Mouse (Mus musculus) CH12.LX (cell line): ENCODE measurements around the gene 1700008O03Rik. TPM values are rescaled to one million over a fixed set of nuclear protein-coding genes. Genes with fewer than 3 reads are reported as not detected.
A peak's percentile ranks its signal among the peaks of the same experiment; 100 is the strongest.

Source experiments
- DNase-seq: peaks from one replicate; pipeline ENCODE4 v3.0.0-alpha.2; 2013; ENCODE audit errors: extremely low read depth
- H3K27ac ChIP-seq: 2 replicates; pipeline ENCODE4 v1.5.1; 2012; ENCODE audit warnings: low read depth, mild to moderate bottlenecking, control low read depth, moderate library complexity; ENCODE audit not compliant: insufficient read depth
- H3K27me3 ChIP-seq: replicated peaks from 2 replicates; pipeline ENCODE3; 2012; ENCODE audit warnings: inconsistent platforms
- H3K36me3 ChIP-seq, 2 experiments: replicated peaks in 1 of 2; 2 replicates each; pipeline versions ENCODE3 to v1.6.1; 2012; ENCODE audit warnings: inconsistent platforms in 1 of 2, low read length in 1 of 2, mild to moderate bottlenecking in 1 of 2, mixed read lengths in 1 of 2, moderate library complexity in 1 of 2; ENCODE audit not compliant: control insufficient read depth in 1 of 2, insufficient read depth in 1 of 2
- H3K4me1 ChIP-seq, 2 experiments: 2 replicates each; pipeline ENCODE4 v1.6.1; 2012; ENCODE audit warnings: inconsistent platforms in 1 of 2, moderate library complexity in 1 of 2; ENCODE audit not compliant: insufficient read depth in 2 of 2, control insufficient read depth in 1 of 2
- H3K4me2 ChIP-seq: 2 replicates; pipeline ENCODE4 v1.6.1; 2012; ENCODE audit warnings: low read depth, mild to moderate bottlenecking, control low read depth; ENCODE audit not compliant: poor library complexity, insufficient read depth, severe bottlenecking
- H3K4me3 ChIP-seq, 3 experiments: fragments of 150-350 bp in 1 of 3; sonication (generic) in 1 of 3; replicated peaks in 1 of 3; 2 replicates each; pipeline versions ENCODE3 to v1.5.1; 2011 to 2012; ENCODE audit warnings: low read depth in 2 of 3, low read length in 2 of 3, mild to moderate bottlenecking in 2 of 3, moderate library complexity in 2 of 3, control low read depth in 1 of 3, improper control_type of control experiment in 1 of 3, inconsistent platforms in 1 of 3, mixed read lengths in 1 of 3; ENCODE audit not compliant: poor library complexity in 1 of 3
- H3K79me2 ChIP-seq: replicated peaks from 2 replicates; pipeline ENCODE4 v1.6.1; 2012; ENCODE audit warnings: mild to moderate bottlenecking, moderate library complexity; ENCODE audit not compliant: control insufficient read depth, poor library complexity, insufficient read depth, severe bottlenecking; ENCODE audit errors: extremely low read depth
- H3K9ac ChIP-seq: 2 replicates; pipeline ENCODE4 v1.6.1; 2012; ENCODE audit warnings: low read depth, mild to moderate bottlenecking, control low read depth, moderate library complexity; ENCODE audit not compliant: insufficient read depth
- H3K9me3 ChIP-seq: replicated peaks from 2 replicates; pipeline ENCODE3; 2012; ENCODE audit warnings: low read length, inconsistent platforms, mixed read lengths
- CHD1 ChIP-seq: IDR thresholded peaks from 2 replicates; pipeline ENCODE4 v1.6.1; 2012; ENCODE audit warnings: low read depth, low read length, improper control_type of control experiment, inconsistent platforms
- ELF1 ChIP-seq: IDR thresholded peaks from 2 replicates; pipeline ENCODE4 v1.6.1; 2014; ENCODE audit warnings: low read depth, mild to moderate bottlenecking, inconsistent platforms, low read length, improper control_type of control experiment
- EP300 ChIP-seq: IDR thresholded peaks from 2 replicates; pipeline ENCODE4 v1.6.1; 2011; ENCODE audit warnings: low read length, improper control_type of control experiment
- HCFC1 ChIP-seq: IDR thresholded peaks from 2 replicates; pipeline ENCODE4 v1.6.1; 2012; ENCODE audit warnings: low read depth, mild to moderate bottlenecking, inconsistent platforms, low read length, improper control_type of control experiment
- IRF4 ChIP-seq: IDR thresholded peaks from 2 replicates; pipeline ENCODE4 v1.6.1; 2014; ENCODE audit warnings: low read depth, mild to moderate bottlenecking, inconsistent platforms, low read length, improper control_type of control experiment
- JUND ChIP-seq: conservative IDR thresholded peaks from 2 replicates; pipeline ENCODE4 v1.6.1; 2011; ENCODE audit warnings: low read depth, low read length, improper control_type of control experiment
- MAFK ChIP-seq: IDR thresholded peaks from 2 replicates; pipeline ENCODE4 v1.6.1; 2011; ENCODE audit warnings: low read length, improper control_type of control experiment; ENCODE audit not compliant: insufficient replicate concordance
- MAZ ChIP-seq: IDR thresholded peaks from 2 replicates; pipeline ENCODE4 v1.6.1; 2012; ENCODE audit warnings: low read depth, mild to moderate bottlenecking, inconsistent platforms, low read length, improper control_type of control experiment, moderate library complexity
- MEF2A ChIP-seq: IDR thresholded peaks from 2 replicates; pipeline ENCODE4 v1.6.1; 2014; ENCODE audit warnings: low read depth, mild to moderate bottlenecking, inconsistent platforms, low read length, improper control_type of control experiment, borderline replicate concordance
- MXI1 ChIP-seq: IDR thresholded peaks from 2 replicates; pipeline ENCODE4 v1.6.1; 2011; ENCODE audit warnings: mild to moderate bottlenecking, low read depth, low read length, improper control_type of control experiment
- PAX5 ChIP-seq: IDR thresholded peaks from 2 replicates; pipeline ENCODE4 v1.6.1; 2012; ENCODE audit warnings: low read length, inconsistent platforms, mixed read lengths
- POLR2A ChIP-seq: IDR thresholded peaks from 2 replicates; pipeline ENCODE4 v1.6.1; 2011; ENCODE audit warnings: low read depth, mild to moderate bottlenecking, improper control_type of control experiment, low read length
- POLR2AphosphoS2 ChIP-seq: IDR thresholded peaks from 2 replicates; pipeline ENCODE4 v1.6.1; 2011; ENCODE audit warnings: low read depth, low read length, improper control_type of control experiment
- SIN3A ChIP-seq: IDR thresholded peaks from 2 replicates; pipeline ENCODE4 v1.6.1; 2012; ENCODE audit warnings: low read length, improper control_type of control experiment, inconsistent platforms
- TBP ChIP-seq: conservative IDR thresholded peaks from 2 replicates; pipeline ENCODE4 v1.6.1; 2011; ENCODE audit warnings: low read depth, low read length, improper control_type of control experiment
- UBTF ChIP-seq: IDR thresholded peaks from 2 replicates; pipeline ENCODE4 v1.6.1; 2012; ENCODE audit warnings: low read depth, mild to moderate bottlenecking, inconsistent platforms, low read length, improper control_type of control experiment, moderate library complexity
- USF1 ChIP-seq: IDR thresholded peaks from 2 replicates; pipeline ENCODE4 v1.6.1; 2014; ENCODE audit warnings: low read depth, mild to moderate bottlenecking, inconsistent platforms, low read length, improper control_type of control experiment
- USF2 ChIP-seq: conservative IDR thresholded peaks from 2 replicates; pipeline ENCODE4 v1.6.1; 2011; ENCODE audit warnings: low read depth, low read length, improper control_type of control experiment
- ZC3H11A ChIP-seq: IDR thresholded peaks from 2 replicates; pipeline ENCODE4 v1.6.1; 2012; ENCODE audit warnings: low read depth, mild to moderate bottlenecking, inconsistent platforms, low read length, improper control_type of control experiment
- dilution Hi-C: fragments of 300-500 bp; cut with MboI; formaldehyde crosslinking; loops from 2 replicates; pipeline ENCODE4 v1.14.3; 2020; ENCODE audit warnings: low sequenced_read_pairs; ENCODE audit not compliant: extremely low pct_unique_long_range_greater_than_20kb, extremely low pct_ligation_motif_present
- in situ Hi-C: fragments of 300-500 bp; cut with MboI; formaldehyde crosslinking; loops from 3 replicates; pipeline ENCODE4 v1.14.3; 2019; ENCODE audit warnings: low sequenced_read_pairs, low pct_ligation_motif_present, low pct_unique_long_range_greater_than_20kb, mixed read lengths
- polyA plus RNA-seq: library from polyadenylated mRNA; unstranded; fragments of >175 nt; gene quantifications from 2 replicates; pipeline ENCODE4 v1.2.1, GENCODE M21; 2012; ENCODE audit warnings: low read depth; ENCODE audit not compliant: insufficient read length
- total RNA-seq, 2 experiments: library from RNA; depleted of rRNA; stranded (reverse); fragments of 300-350 nt in 1 of 2; fragments of >200 nt in 1 of 2; gene quantifications; 2 replicates each; pipeline ENCODE4 v1.2.3; 2012 to 2014

Gene 1700008O03Rik
- total and polyA plus RNA-seq, 3 experiments: 0.74 to 0.81 TPM; not detected in 1

DNA sequence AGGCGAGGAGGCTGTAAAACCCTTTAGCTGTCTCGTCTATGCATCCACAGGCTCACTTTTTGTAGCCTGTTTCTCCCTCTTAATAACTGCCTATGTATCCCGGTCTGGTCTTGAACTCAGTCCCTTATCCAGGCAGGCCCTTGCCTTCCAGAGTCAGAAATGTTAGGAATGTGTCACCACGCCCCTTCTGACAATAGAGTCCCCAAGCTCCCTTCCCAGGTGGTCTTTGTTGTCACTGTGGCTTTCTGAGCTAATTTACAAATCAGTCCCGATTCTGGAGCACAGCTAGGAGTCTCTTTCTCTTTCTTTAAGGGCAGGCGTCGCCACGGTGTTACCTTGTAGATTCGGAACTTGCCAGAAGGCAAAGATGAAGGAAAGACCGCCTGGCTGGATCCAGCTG is 10.4 kb downstream of the 1700008O03Rik start:
- TF ChIP-seq ZC3H11A: no peak
- TF ChIP-seq EP300: no peak
- no peak for TF ChIP-seq POLR2A
- no peak for TF ChIP-seq PAX5
- TF ChIP-seq JUND: no peak
- no peak for TF ChIP-seq CHD1
- no peak for TF ChIP-seq TBP
- TF ChIP-seq ELF1: no peak
- TF ChIP-seq USF2: no peak
- TF ChIP-seq MAFK: no peak
- TF ChIP-seq MEF2A: no peak
- no peak for TF ChIP-seq UBTF
- TF ChIP-seq POLR2AphosphoS2: no peak
- no peak for TF ChIP-seq MXI1
- no peak for TF ChIP-seq USF1
- TF ChIP-seq SIN3A: no peak
- TF ChIP-seq MAZ: no peak
- no peak for TF ChIP-seq HCFC1
- H3K4me2 ChIP-seq: 0 out of 2 replicates have a peak overlapping the region, but pooled peaks have one; percentile 79
- H3K9ac ChIP-seq: no peak overlapping the region
- no peaks in the 10 kb centered on the region for H3K79me2 ChIP-seq
- H3K27ac ChIP-seq: no peak overlapping the region
- peaks cover 0 to 21% of the 10 kb centered on the region in 2 experiments; a peak in 2 of 4 replicates for H3K4me1 ChIP-seq
- dilution Hi-C loops (no loop called here), in situ Hi-C loops (no loop called here)
- no peak for DNase-seq
- no peaks in the 10 kb centered on the region for H3K36me3 ChIP-seq
- H3K4me3 ChIP-seq: no peak overlapping the region
- peaks cover 10% of the 10 kb centered on the region for H3K9me3 ChIP-seq
- H3K27me3 ChIP-seq: peaks cover 38% of the 10 kb centered on the region

DNA sequence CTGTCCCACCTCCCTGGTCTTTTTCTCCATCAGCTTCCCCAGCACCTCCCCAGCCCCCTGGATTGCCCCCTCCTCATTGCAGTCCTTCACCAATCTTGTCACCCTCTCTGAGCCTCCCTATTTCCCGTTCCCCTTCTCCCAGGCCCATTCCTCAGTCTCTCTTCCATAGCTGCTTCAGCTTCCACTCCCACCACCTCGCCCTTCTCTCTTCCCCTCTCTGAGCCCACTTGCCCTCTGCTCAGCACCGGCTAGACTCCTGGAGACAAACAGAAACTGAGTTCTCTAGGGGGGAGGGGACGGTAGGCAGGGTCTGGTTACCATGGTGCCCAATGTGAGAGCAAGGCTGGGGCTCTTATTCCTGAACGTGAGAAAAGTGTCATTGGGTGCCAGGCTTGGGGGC is 10.9 kb downstream of the 1700008O03Rik start:
- in situ Hi-C loops: no loop called here
- Histone ChIP-seq H3K9ac (peak overlapping the region; percentile 73), H3K4me2 (peak overlapping the region; percentile 79), H3K79me2 (no peaks in the 10 kb centered on the region), H3K36me3 (no peaks in the 10 kb centered on the region), H3K27me3 (peaks cover 37% of the 10 kb centered on the region), H3K4me3 (peak overlapping the region; percentile 62 to 69 (median 68)), H3K27ac (no peak overlapping the region), H3K9me3 (peaks cover 7% of the 10 kb centered on the region), H3K4me1 (peaks cover 0 to 21% of the 10 kb centered on the region in 2 experiments; a peak in 2 of 4 replicates)
- peak; percentile 46 for DNase-seq
- dilution Hi-C loops: no loop called here
- no peak for TF ChIP-seq IRF4
- TF ChIP-seq POLR2A: 0 out of 2 replicates have a peak, but pooled peaks have one; percentile 28
- TF ChIP-seq, all 38 proteins: peak for 1
